Mouse (Mus musculus): ENCODE measurements at regions not wholly inside any gene's neighbourhood (a gene's known extent, or its start where the extent isn't known, plus 50 kb on each side); places are given as distances from the start of the nearest gene placed in this dataset.

- intact Hi-C loops (cut with DNase I): no loop called here
- peak in 1 of 2 experiments; percentile 11 for DNase-seq
These were observed 124.3 kb upstream of the Foxa2 start for GRCm38 (mm10) chr2:148171113-148171512.

- DNase-seq: no peak
- intact Hi-C loops (cut with DNase I): no loop called here
These were observed 124.9 kb upstream of the Foxa2 start for GRCm38 (mm10) chr2:148171699-148172098.

GRCm38 (mm10) chr2:148175251-148175927, 128.6 kb upstream of the Foxa2 start:
- DNase-seq: no peak
- intact Hi-C loops (cut with DNase I): no loop called here

GRCm38 (mm10) chr2:148180245-148180644, 133.5 kb upstream of the Foxa2 start:
- DNase-seq: no peak
- intact Hi-C loops (cut with DNase I): no loop called here

- intact Hi-C loops (cut with DNase I): no loop called here
- no peak for DNase-seq
These were observed 134.7 kb upstream of the Foxa2 start for GRCm38 (mm10) chr2:148181518-148181917.

- intact Hi-C loops (cut with DNase I): no loop called here
- DNase-seq: no peak
These were observed 135.8 kb upstream of the Foxa2 start for GRCm38 (mm10) chr2:148182492-148183052.

GRCm38 (mm10) chr2:148184801-148185212, 138.0 kb upstream of the Foxa2 start:
- no peak for DNase-seq
- intact Hi-C loops (cut with DNase I): no loop called here

GRCm38 (mm10) chr2:148186363-148186991, 139.7 kb upstream of the Foxa2 start:
- intact Hi-C loops (cut with DNase I): no loop called here
- DNase-seq: no peak

GRCm38 (mm10) chr2:148188865-148189264, 142.1 kb upstream of the Foxa2 start:
- no peak for DNase-seq
- intact Hi-C loops (cut with DNase I): no loop called here

GRCm38 (mm10) chr2:148189287-148189686, 142.5 kb upstream of the Foxa2 start:
- intact Hi-C loops (cut with DNase I): no loop called here
- DNase-seq: no peak

GRCm38 (mm10) chr2:148192946-148193345, 146.2 kb upstream of the Foxa2 start:
- peak; percentile 27 to 38 for DNase-seq

GRCm38 (mm10) chr2:148197375-148198015, 150.7 kb upstream of the Foxa2 start:
- intact Hi-C loops (cut with DNase I): no loop called here
- peak in 1 of 2 experiments; percentile 11 for DNase-seq

More at GRCm38 (mm10) chr2:148192946-148193345, 146.2 kb upstream of the Foxa2 start:
- intact Hi-C loops (cut with DNase I): no loop called here

- intact Hi-C loops (cut with DNase I): no loop called here
- DNase-seq: no peak
These were observed 159.9 kb upstream of the Foxa2 start for GRCm38 (mm10) chr2:148206633-148207032.

GRCm38 (mm10) chr2:148210813-148211212, 164.0 kb upstream of the Foxa2 start:
- intact Hi-C loops (cut with DNase I): no loop called here
- DNase-seq: no peak

GRCm38 (mm10) chr2:148217136-148217535, 170.4 kb upstream of the Foxa2 start:
- no peak for DNase-seq
- intact Hi-C loops (cut with DNase I): no loop called here

- DNase-seq: no peak
- intact Hi-C loops (cut with DNase I): no loop called here
These were observed 161.3 kb upstream of the Sstr4 start for GRCm38 (mm10) chr2:148233691-148234300.

GRCm38 (mm10) chr2:148237121-148237520, 158.0 kb upstream of the Sstr4 start:
- intact Hi-C loops (cut with DNase I): no loop called here
- DNase-seq: no peak

- no peak for DNase-seq
- intact Hi-C loops (cut with DNase I): no loop called here
These were observed 156.1 kb upstream of the Sstr4 start for GRCm38 (mm10) chr2:148239046-148239445.

- intact Hi-C loops (cut with DNase I): no loop called here
- DNase-seq: no peak
These were observed 152.9 kb upstream of the Sstr4 start for GRCm38 (mm10) chr2:148242242-148242641.

GRCm38 (mm10) chr2:148245575-148245974, 149.6 kb upstream of the Sstr4 start:
- no peak for DNase-seq
- intact Hi-C loops (cut with DNase I): no loop called here

GRCm38 (mm10) chr2:148250902-148251301, 144.2 kb upstream of the Sstr4 start:
- no peak for DNase-seq
- intact Hi-C loops (cut with DNase I): no loop called here

Measured in gastrocnemius, postnatal 36 days (tissue).